Mouse (Mus musculus): ENCODE measurements around the gene Cmtr1. TPM values are rescaled to one million over a fixed set of nuclear protein-coding genes. Genes with fewer than 3 reads are reported as not detected.

The Cmtr1 gene
- total RNA-seq, 2 experiments from 2014 or later = 86.9 to 93.1 TPM

DNA sequence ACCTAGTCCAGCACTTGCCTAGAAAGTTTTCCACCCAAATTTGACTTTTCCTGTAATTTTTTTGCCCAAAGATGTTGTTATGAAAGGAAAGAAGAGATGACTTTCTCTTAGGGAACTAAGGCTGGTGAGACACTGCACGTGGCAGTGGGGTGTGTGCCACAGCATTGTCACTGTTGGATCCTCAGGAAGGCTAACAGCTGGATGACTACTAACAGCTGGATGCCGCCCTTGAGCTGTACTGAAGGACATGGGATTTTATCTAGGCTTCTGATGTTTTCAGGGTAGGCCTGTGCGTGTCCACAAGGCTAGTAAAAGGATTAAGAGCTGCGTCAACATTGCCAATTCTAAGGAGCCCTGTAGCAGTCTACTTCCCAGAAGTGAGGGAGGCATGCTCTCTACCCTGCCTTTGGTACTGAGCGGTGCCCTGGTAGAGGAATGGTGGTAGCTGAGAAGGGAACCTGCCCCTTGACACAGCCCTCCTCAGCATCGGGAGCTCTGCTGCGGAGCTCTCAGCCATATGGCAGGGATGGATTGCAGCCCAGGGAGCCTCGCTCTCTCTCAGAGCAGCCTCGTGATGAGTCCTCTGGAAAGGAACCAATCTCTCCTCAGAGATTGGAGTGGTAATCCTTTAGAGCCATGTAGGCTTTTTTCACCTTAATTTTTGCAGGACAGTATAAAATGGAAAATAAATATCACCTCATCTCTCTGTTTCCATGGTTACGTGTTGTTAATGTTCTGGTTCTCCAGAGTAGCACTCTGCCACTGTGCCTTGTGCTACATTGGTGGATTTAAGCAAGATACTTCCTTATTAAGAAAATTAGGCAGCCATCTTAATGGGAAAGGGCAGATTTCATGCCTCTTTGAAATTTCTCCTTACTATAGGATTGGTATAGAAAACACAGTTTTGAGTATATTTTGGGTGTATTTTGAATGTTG, 7.9 kb downstream of the Cmtr1 start:
- DNase-seq (ENCODE audit: low spot score in 2 of 2) = peak; percentile 16 to 49

- DNase-seq (ENCODE audit: low spot score in 2 of 2) = no peak
Observed at GRCm38 (mm10) chr17:29669030-29669429, 8.6 kb downstream of the Cmtr1 start.

- DNase-seq (ENCODE audit: low spot score in 2 of 2) = no peak
Observed at GRCm38 (mm10) chr17:29669936-29670335, 9.5 kb downstream of the Cmtr1 start.

- DNase-seq (ENCODE audit: low spot score in 2 of 2) = peak in 1 of 2 experiments; percentile 26
Observed at GRCm38 (mm10) chr17:29671021-29671420, 10.6 kb downstream of the Cmtr1 start.

GRCm38 (mm10) chr17:29673325-29673724, 12.9 kb downstream of the Cmtr1 start:
- DNase-seq (ENCODE audit: low spot score in 2 of 2) = no peak

- no peak for DNase-seq (ENCODE audit: low spot score in 2 of 2)
Observed at GRCm38 (mm10) chr17:29678526-29678925, 18.1 kb downstream of the Cmtr1 start.

DNA sequence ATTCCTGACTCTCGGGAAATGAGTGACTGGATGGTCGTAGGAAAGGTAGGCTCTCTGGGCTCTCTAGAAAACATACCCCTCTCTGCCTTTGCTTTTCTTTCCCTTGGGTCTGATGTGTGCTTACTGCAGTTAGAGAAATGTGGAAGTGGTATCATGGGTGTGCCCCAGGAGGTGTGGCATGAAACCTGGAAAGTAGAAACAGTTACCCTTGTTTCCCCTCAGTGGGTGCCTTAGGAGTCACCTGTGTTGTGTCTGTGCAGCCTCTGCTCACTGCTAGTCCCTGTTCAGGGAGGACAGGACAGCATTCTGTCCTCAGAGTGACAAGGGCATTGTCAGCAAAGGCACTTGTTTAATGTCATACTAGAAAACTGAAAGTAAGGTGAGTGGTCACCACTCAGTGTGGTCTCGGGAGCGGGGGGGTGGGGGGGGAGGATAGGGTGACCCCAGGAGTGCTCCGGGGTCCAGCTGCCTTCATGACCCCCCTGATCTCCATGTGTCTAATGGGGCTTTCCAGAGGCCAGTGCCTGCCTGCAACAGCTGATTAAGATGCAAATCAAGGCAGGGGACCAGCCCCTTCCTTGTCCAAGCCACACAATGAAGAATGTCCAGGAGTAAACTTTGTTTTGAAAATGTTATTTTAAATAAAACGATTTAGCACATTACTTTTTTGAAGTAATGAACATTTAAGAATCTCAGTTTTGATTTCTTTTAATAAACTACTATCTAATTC, 18.8 kb downstream of the Cmtr1 start:
- DNase-seq (ENCODE audit: low spot score in 2 of 2) = no peak

DNA sequence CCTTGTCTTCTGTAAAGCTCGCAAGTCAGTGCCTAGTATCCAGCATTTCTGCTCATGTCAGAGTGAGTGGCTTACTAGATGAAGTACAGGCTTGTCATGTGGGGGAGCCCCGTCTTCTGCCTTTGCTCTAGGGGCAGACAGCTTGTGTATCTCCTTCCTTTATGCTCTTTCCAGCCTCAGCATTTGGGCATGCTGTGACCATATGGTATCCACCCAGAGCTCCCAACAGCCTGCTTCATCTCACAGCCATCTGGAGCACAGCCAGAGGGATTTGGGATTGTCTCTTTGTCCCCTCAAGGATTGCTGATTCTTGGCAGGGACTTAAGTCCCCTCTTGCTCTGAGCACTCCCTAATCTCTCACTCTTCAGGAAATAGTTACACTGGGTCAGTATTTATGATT, 19.8 kb downstream of the Cmtr1 start:
- DNase-seq (ENCODE audit: low spot score in 2 of 2) = peak in 1 of 2 experiments; percentile 37

DNA sequence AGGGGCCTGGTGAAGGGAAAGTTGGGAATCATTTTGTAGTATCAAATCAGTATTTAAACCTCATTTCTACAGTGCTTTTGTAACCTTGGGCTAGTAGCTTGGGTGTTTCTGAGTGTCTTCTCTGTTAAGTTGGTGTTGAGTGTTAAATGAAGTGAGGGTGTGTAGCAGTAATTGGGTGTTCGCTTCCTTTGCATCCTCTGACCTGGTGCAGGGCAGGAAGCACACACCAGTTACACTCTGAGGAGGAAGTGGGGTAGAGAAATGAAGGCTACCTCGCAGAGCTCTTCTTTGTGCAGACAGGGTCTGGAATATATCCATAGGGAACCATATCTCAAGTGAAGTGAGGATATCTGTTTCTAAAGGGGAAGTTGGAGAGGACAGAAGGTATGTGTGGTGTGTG, 20.5 kb downstream of the Cmtr1 start:
- no peak for DNase-seq (ENCODE audit: low spot score in 2 of 2)

DNA sequence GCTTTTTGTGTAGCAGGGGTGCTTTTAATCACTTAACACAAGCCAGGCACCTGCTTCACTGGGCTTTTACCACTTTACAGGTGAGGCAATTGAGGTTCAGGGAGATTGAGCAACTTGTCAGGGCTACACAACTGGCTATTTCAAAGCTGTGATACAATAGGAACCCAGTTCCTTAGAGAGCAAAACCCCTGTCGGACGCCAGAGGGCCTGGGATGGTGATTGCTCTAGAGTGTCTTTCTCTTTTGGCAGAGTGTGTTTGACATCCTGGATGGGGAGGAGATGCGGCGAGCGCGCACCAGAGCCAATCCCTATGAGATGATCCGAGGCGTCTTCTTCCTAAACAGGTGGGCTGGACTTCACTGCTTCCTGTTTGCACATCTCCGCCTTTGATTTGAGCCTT, 21.3 kb downstream of the Cmtr1 start:
- DNase-seq (ENCODE audit: low spot score in 2 of 2) = no peak

GRCm38 (mm10) chr17:29682261-29682660, 21.9 kb downstream of the Cmtr1 start:
- no peak for DNase-seq (ENCODE audit: low spot score in 2 of 2)

GRCm38 (mm10) chr17:29683127-29683526, 22.7 kb downstream of the Cmtr1 start:
- no peak for DNase-seq (ENCODE audit: low spot score in 2 of 2)

GRCm38 (mm10) chr17:29684275-29684674, 23.9 kb downstream of the Cmtr1 start:
- DNase-seq (ENCODE audit: low spot score in 2 of 2) = no peak

GRCm38 (mm10) chr17:29686771-29687170, 26.4 kb downstream of the Cmtr1 start:
- no peak for DNase-seq (ENCODE audit: low spot score in 2 of 2)

DNA sequence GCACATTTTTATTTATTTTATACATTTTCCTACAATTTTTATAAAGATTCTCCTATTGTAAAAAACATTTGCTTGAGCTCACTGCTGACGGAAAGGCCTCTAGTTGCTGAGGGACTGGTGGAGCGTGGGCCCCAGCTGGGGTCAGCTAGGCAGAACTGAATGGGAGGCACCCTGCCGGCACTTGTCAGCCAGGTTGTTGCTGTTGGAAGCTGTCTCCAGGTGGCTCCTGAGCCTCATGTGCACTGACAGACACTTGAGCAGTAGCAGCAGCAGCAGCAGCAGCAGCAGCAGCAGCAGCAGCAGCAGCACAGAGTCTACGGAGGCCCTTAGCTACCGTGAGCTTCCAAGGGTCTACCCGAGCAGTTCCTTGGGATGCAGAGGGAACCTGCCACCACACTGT, 27.0 kb downstream of the Cmtr1 start:
- DNase-seq (ENCODE audit: low spot score in 2 of 2) = no peak

DNA sequence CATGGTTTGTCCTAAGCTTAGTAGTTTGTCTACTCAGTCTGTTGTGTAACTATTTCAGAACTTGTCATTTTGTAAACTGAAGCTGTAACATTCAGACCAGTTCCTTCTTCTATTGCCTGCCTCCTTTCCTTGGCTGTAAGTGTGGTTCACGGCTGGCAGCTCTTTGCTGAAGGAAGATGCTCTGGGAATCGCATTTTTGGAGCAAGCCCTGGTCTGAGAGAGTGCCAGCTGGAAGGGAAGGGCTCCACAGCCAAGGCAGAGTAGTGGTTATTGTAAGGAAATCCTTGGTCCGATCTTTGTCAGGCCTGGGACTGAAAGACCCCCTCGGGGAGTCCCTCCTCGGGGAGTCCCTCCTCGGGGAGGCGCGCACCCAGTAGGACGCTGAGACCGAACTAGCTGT, 28.2 kb downstream of the Cmtr1 start:
- DNase-seq (ENCODE audit: low spot score in 2 of 2) = no peak

GRCm38 (mm10) chr17:29690257-29690656, 29.9 kb downstream of the Cmtr1 start:
- no peak for DNase-seq (ENCODE audit: low spot score in 2 of 2)

- DNase-seq (ENCODE audit: low spot score in 2 of 2) = no peak
Observed at GRCm38 (mm10) chr17:29692827-29693226, 32.4 kb downstream of the Cmtr1 start.

GRCm38 (mm10) chr17:29693571-29693970, 33.2 kb downstream of the Cmtr1 start:
- DNase-seq (ENCODE audit: low spot score in 2 of 2) = no peak

- DNase-seq (ENCODE audit: low spot score in 2 of 2) = no peak
Observed at GRCm38 (mm10) chr17:29694516-29694915, 34.1 kb downstream of the Cmtr1 start.

GRCm38 (mm10) chr17:29696940-29697339, 36.5 kb downstream of the Cmtr1 start:
- DNase-seq (ENCODE audit: low spot score in 2 of 2) = no peak

DNA sequence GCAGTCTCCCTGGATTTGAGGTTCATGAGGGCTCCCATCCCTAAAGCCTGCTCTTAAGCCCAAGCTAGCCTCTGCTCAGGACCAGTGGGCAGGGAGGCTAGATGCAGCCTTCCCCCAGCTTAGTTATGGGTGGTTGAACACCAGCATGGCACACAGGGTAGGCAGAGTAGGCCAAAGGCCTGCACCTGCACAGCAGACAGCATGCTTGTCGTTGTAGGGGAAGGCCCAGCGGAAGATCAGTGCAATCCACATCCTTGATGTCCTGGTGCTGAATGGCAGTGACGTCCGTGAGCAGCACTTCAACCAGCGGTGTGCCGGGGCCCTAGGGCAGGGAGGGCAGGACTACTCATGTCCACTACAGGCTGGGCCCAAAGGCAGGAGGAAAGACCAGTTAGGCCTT, 38.0 kb downstream of the Cmtr1 start:
- DNase-seq (ENCODE audit: low spot score in 2 of 2) = no peak

Data from layer of hippocampus, postnatal 10 days (tissue).